Mouse (Mus musculus) lung, postnatal 0 days (tissue): ENCODE measurements at regions not wholly inside any gene's neighbourhood (a gene's known extent, or its start where the extent isn't known, plus 50 kb on each side); places are given as distances from the start of the nearest gene placed in this dataset.
A peak's percentile ranks its signal among the peaks of the same experiment; 100 is the strongest.

Experiments
- ATAC-seq: fragments of 200-750 bp; cut with Nextera tagmentation; 2 replicates; pipeline ENCODE4 v1.8.0; 2017; ENCODE audit warnings: moderate library complexity
- DNase-seq: peaks from one replicate; pipeline ENCODE4 v3.0.0-alpha.2; 2016; ENCODE audit warnings: low spot score
- H3K27ac ChIP-seq: fragments of 300-500 bp; sonication (generic); 2 replicates; pipeline ENCODE4 v1.5.1; 2014; ENCODE audit warnings: antibody characterized with exemption, mild to moderate bottlenecking, low read length, mixed read lengths
- H3K27me3 ChIP-seq: fragments of 300-500 bp; sonication (generic); replicated peaks from 2 replicates; pipeline ENCODE4 v1.6.1; 2014; ENCODE audit warnings: low read length, mixed read lengths; ENCODE audit not compliant: insufficient read depth
- H3K36me3 ChIP-seq: fragments of 300-500 bp; sonication (generic); 2 replicates; pipeline ENCODE4 v1.6.1; 2014; ENCODE audit warnings: low read length, mixed read lengths; ENCODE audit not compliant: insufficient read depth
- H3K4me1 ChIP-seq: fragments of 300-500 bp; sonication (generic); 2 replicates; pipeline ENCODE4 v1.6.1; 2014; ENCODE audit warnings: antibody characterized with exemption, low read depth, low read length, mixed read lengths; ENCODE audit not compliant: insufficient read depth
- H3K4me2 ChIP-seq: fragments of 300-500 bp; sonication (generic); replicated peaks from 2 replicates; pipeline ENCODE4 v1.6.1; 2014; ENCODE audit warnings: low read depth, mild to moderate bottlenecking, low read length, moderate library complexity, mixed read lengths
- H3K4me3 ChIP-seq: fragments of 300-500 bp; sonication (generic); 2 replicates; pipeline ENCODE4 v1.5.1; 2014; ENCODE audit warnings: low read depth, low read length
- H3K9ac ChIP-seq: fragments of 300-500 bp; sonication (generic); replicated peaks from 2 replicates; pipeline ENCODE4 v1.6.1; 2014; ENCODE audit warnings: low read depth, mild to moderate bottlenecking
- H3K9me3 ChIP-seq: fragments of 300-500 bp; sonication (generic); 2 replicates; pipeline ENCODE4 v1.6.1; 2016; ENCODE audit warnings: low read length, mixed read lengths
- CTCF ChIP-seq: IDR thresholded peaks from 2 replicates; pipeline ENCODE4 v1.5.1; 2016; ENCODE audit warnings: antibody characterized with exemption, mild to moderate bottlenecking
- EP300 ChIP-seq: IDR thresholded peaks from 2 replicates; pipeline ENCODE4 v1.6.1; 2016; ENCODE audit warnings: antibody characterized with exemption, mild to moderate bottlenecking, control low read depth
- WGBS: fragments of 180-500 bp; shearing (Covaris S2); extraction: QIAGEN DNeasy Blood & Tissue Kit; methylation state at CpG from one replicate; pipeline ENCODE4 v1.1.7; 2014; 5-methylcytosine and 5-hydroxymethylcytosine counted together

DNA sequence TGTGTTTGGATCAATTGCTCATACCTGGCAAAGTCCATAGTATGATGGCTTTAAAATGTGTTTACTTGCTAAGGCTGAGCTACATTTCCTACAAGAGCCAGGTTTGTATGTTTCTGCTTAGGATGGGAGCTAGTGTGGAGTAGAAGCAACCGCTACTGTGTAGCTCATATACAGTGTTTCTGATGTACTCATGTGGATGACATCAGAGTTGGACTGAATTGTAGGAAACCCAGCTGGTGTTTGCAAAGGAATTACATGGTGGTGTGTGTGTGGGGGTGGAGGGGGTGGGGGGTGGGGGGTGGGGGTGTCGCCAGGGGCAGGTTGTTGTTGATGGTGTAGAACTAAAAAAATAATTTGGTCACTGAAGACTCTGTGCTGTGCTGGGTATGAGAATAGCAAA, 208.7 kb upstream of the Tmtc4 start:
- Histone ChIP-seq H3K27me3 (no peaks in the 10 kb centered on the region), H3K9me3 (no peaks in the 10 kb centered on the region), H3K9ac (no peak overlapping the region), H3K4me2 (no peak overlapping the region), H3K36me3 (no peaks in the 10 kb centered on the region), H3K27ac (no peak overlapping the region), H3K4me3 (no peak overlapping the region), H3K4me1 (no peaks in the 10 kb centered on the region)
- 66% methylated on average over 2 of the region's 2 CpGs for WGBS
- DNase-seq (no peak), ATAC-seq (no peak)
- no peak for TF ChIP-seq EP300
- TF ChIP-seq CTCF = no peak

DNA sequence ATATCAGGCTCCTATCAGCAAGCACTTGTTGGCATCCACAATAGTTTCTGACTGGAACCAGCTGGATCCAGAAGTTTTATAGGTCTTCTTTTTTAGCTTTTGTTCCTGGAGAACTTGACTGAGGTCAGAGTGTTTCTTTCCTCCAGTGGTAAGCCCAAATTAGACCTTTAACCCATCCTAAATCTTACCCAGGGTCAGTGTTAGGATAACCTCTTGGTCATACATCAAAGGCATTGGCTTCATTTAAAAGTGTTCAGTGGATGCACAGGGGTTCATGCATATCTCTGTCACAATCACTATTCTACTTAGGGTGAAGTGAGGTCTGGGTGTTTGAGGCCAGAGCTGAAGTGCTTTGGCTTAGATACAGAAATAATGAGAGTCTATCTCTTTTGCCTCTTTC, 206.9 kb upstream of the Tmtc4 start:
- H3K27me3 ChIP-seq = no peaks in the 10 kb centered on the region
- TF ChIP-seq EP300 (no peak), CTCF (no peak)
- H3K27ac ChIP-seq = no peak overlapping the region
- DNase-seq (no peak), ATAC-seq (no peak)
- no peak overlapping the region for H3K9ac ChIP-seq
- H3K4me3 ChIP-seq = no peak overlapping the region
- H3K36me3 ChIP-seq = no peaks in the 10 kb centered on the region
- no peak overlapping the region for H3K4me2 ChIP-seq
- H3K4me1 ChIP-seq = no peaks in the 10 kb centered on the region
- H3K9me3 ChIP-seq = no peaks in the 10 kb centered on the region

DNA sequence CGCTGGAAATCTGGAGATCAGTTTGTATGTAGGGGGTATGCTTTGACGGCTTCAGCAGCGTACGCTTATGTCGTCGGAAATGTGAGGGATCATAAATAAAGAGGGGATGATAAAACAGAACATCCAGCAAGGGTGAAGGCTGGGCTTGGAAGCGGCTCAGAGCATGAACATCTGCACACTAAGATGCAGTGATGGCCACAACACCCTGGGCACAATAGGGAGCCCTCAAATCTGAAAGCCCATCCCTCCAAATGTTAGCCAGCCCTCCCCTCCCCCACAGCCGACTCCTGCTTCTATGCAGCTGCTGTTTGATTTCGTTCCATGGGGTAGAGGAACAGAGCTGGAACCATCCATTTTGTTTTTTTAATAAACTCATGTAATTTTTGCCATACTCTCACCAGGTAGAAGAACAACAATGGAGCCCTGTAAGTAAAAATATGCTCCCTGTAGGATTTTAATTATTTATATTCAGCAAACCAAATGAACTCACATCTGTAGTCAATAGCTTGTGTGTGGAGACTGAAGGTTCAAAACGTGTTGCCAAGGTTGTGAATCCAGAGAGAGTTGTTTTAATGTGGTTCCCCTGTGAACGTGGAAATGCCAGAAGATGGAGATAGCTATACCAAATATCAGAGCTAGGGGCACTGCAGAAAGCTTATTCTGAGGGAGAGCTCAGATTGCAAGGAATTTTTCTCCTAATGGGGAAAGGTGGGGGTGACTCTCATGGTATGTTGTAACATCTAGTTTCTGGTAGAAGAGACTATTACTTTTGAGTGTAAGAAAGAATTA, 203.6 kb upstream of the Tmtc4 start:
- no peak for ATAC-seq

DNA sequence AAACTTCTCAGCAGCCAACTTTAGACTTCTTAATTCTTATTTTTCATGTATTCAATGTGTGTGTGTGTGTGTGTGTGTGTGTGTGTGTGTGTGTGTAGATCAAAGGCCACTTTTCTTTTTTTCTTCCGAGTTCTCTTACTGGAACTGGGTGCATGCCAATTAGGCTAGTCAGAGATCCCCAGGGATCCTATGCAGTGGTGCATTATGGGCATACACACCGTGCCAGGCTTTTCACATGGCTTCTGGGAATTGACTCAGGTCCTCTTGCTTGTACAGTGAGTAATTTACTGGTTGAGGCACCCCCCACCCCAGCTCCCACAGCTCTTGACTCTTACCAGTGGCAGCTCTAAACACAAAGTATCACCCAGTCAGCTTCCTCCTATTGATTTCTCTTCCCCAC, 189.3 kb upstream of the Tmtc4 start:
- H3K36me3 ChIP-seq = no peaks in the 10 kb centered on the region
- H3K9me3 ChIP-seq = no peaks in the 10 kb centered on the region
- no peak overlapping the region for H3K4me3 ChIP-seq
- no peak overlapping the region for H3K27ac ChIP-seq
- H3K9ac ChIP-seq = no peak overlapping the region
- ATAC-seq = no peak
- WGBS = 37% methylated on average over 2 of the region's 2 CpGs
- H3K4me1 ChIP-seq = no peaks in the 10 kb centered on the region
- peak; percentile 6 for DNase-seq
- TF ChIP-seq CTCF (no peak), EP300 (no peak)
- H3K27me3 ChIP-seq = no peaks in the 10 kb centered on the region
- no peak overlapping the region for H3K4me2 ChIP-seq

More for the DNA sequence above, 203.6 kb upstream of the Tmtc4 start:
- TF ChIP-seq EP300 = no peak
- no peak for TF ChIP-seq CTCF
- Histone ChIP-seq H3K4me3 (no peak overlapping the region), H3K27me3 (no peaks in the 10 kb centered on the region), H3K9me3 (no peaks in the 10 kb centered on the region), H3K4me2 (no peak overlapping the region), H3K4me1 (no peaks in the 10 kb centered on the region), H3K9ac (no peak overlapping the region), H3K36me3 (no peaks in the 10 kb centered on the region), H3K27ac (no peak overlapping the region)
- no peak for DNase-seq
- WGBS = 51% methylated on average over 11 of the region's 11 CpGs

DNA sequence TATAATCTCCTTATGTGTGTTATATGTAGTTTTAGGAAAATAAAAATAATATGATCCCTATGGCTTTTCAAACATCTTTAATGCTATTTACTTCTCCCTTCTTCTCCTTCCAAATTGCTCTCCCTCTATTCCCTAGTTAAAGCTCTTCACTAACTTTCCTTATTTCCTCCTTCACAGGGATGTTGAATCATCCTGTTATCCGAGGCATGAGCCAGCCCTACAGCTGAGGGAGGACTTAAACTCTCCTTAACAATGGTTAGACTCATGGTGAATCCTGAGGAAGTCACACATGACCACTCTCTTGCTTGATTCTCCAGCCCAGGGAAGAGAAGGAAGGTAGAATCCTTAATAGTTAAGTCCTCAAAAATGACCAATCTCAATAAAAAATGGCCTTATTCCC, 188.0 kb upstream of the Tmtc4 start:
- ATAC-seq (no peak), DNase-seq (no peak)
- Histone ChIP-seq H3K4me3 (no peak overlapping the region), H3K9me3 (no peaks in the 10 kb centered on the region), H3K9ac (no peak overlapping the region), H3K4me2 (no peak overlapping the region), H3K27ac (no peak overlapping the region), H3K4me1 (no peaks in the 10 kb centered on the region), H3K27me3 (no peaks in the 10 kb centered on the region), H3K36me3 (no peaks in the 10 kb centered on the region)
- TF ChIP-seq CTCF (no peak), EP300 (no peak)
- WGBS = 42% methylated on average over 1 of the region's 1 CpGs

- WGBS = 58% methylated on average over 4 of the region's 4 CpGs
- no peak overlapping the region for H3K9ac ChIP-seq
- no peak for TF ChIP-seq CTCF
- no peak for TF ChIP-seq EP300
- no peaks in the 10 kb centered on the region for H3K9me3 ChIP-seq
- no peak overlapping the region for H3K4me3 ChIP-seq
- H3K27ac ChIP-seq = no peak overlapping the region
- H3K4me1 ChIP-seq = no peaks in the 10 kb centered on the region
- no peak overlapping the region for H3K4me2 ChIP-seq
- H3K36me3 ChIP-seq = no peaks in the 10 kb centered on the region
- DNase-seq = no peak
- ATAC-seq = no peak
- H3K27me3 ChIP-seq = no peaks in the 10 kb centered on the region
Measured at GRCm38 (mm10) chr14:123163842-123164241, 180.0 kb upstream of the Tmtc4 start.
